Mouse (Mus musculus) brain, embryonic 14.5 days (tissue): ENCODE data around the gene Clca3a1. TPM values are rescaled to one million over a fixed set of nuclear protein-coding genes. Genes with fewer than 3 reads are reported as not detected.

Source experiments
- DNase-seq: peaks from one replicate; pipeline ENCODE4 v3.0.0-alpha.2; 2011; ENCODE audit warnings: low read depth
- CTCF ChIP-seq: fragments of 200-500 bp; IDR thresholded peaks from 2 replicates; pipeline ENCODE4 v1.5.1; 2012; ENCODE audit warnings: inconsistent platforms, mild to moderate bottlenecking, moderate library complexity, borderline replicate concordance; ENCODE audit not compliant: insufficient read depth, insufficient read length; ENCODE audit errors: extremely low read depth
- POLR2A ChIP-seq: fragments of 200-500 bp; IDR thresholded peaks from 2 replicates; pipeline ENCODE4 v1.6.1; 2012; ENCODE audit warnings: mild to moderate bottlenecking, inconsistent platforms, borderline replicate concordance; ENCODE audit not compliant: poor library complexity, insufficient read depth, insufficient read length, severe bottlenecking; ENCODE audit errors: extremely low read depth
- polyA plus RNA-seq: library from polyadenylated mRNA; depleted of rRNA; stranded (reverse); fragments of >200 nt; gene quantifications from 2 replicates; pipeline ENCODE4 v1.2.3, GENCODE M21; 2012

Clca3a1 gene
- polyA plus RNA-seq, 1 experiment, result 0.34 TPM

- TF ChIP-seq POLR2A, result no peak
- TF ChIP-seq CTCF, result no peak
- no peak for DNase-seq
Measured at GRCm38 (mm10) chr3:144714606-144715005, 46.2 kb downstream of the Clca3a1 start.

DNA sequence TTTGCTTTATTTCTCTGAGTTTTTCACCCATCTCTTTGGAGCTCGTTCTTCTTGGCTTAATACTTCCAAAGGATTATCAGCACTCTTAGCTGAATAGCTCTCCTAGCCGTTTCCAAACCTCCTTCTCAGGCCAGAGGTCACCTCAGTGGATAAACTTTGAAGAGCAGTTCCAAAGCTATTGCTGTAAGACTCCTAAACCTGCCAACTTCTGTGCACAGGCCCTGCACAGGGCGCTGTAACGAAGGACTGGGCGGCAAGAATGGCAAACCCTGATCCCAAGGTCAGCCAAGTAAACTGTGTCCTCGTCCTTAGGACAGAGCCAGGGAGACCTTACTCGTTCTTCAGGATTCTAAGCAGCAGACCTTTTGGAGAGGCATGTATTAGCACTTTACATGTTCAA lies 46.7 kb downstream of the Clca3a1 start:
- no peak for TF ChIP-seq CTCF
- no peak for TF ChIP-seq POLR2A
- DNase-seq, result no peak

DNA sequence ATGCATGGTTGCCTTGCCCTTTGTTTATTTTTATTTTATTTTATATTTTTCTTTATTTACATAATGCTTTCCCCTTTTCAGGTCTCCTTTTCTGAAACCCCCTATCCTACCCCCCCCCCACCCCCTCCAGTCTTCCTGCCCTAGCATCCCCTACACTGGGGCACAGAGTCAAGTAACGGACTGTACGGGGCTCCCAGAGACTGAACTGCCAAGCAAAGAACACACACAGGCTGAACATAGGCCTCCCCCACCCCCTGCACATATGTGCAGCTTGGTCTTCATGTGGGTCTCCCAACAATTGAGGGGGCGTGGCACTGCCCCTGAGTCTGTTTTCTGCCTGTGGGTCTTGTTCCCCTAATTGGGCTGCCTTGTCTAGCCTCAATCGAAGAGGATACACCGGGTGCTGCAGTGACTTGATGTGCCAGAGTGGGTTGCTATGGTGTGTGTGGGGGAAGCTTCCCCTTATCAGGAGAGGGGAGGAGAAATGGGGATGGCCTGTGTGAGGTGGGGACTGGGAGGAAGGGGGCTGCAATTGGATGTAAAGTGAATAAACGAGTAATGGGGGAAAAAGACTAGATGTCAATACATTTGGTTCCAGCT lies 49.1 kb downstream of the Clca3a1 start:
- TF ChIP-seq CTCF, result no peak
- no peak for TF ChIP-seq POLR2A
- peak; percentile 27 for DNase-seq

GRCm38 (mm10) chr3:144708612-144709011 lies 52.2 kb downstream of the Clca3a1 start:
- no peak for TF ChIP-seq POLR2A
- TF ChIP-seq CTCF, result no peak

GRCm38 (mm10) chr3:144703959-144704358 lies 56.8 kb downstream of the Clca3a1 start:
- no peak for DNase-seq
- TF ChIP-seq POLR2A, result no peak
- no peak for TF ChIP-seq CTCF

More at GRCm38 (mm10) chr3:144708612-144709011, 52.2 kb downstream of the Clca3a1 start:
- no peak for DNase-seq

GRCm38 (mm10) chr3:144698790-144699433 lies 61.9 kb downstream of the Clca3a1 start:
- no peak for DNase-seq

GRCm38 (mm10) chr3:144697942-144698341 lies 62.8 kb downstream of the Clca3a1 start:
- TF ChIP-seq CTCF (no peak), POLR2A (no peak)
- DNase-seq, result no peak

More at GRCm38 (mm10) chr3:144698790-144699433, 61.9 kb downstream of the Clca3a1 start:
- TF ChIP-seq POLR2A (no peak), CTCF (no peak)

GRCm38 (mm10) chr3:144697154-144697553 lies 63.6 kb downstream of the Clca3a1 start:
- TF ChIP-seq CTCF (no peak), POLR2A (no peak)
- DNase-seq, result no peak

- TF ChIP-seq CTCF, result no peak
- TF ChIP-seq POLR2A, result no peak
- no peak for DNase-seq
Measured at GRCm38 (mm10) chr3:144694941-144695340, 65.8 kb downstream of the Clca3a1 start.

- TF ChIP-seq CTCF (no peak), POLR2A (no peak)
- no peak for DNase-seq
Measured at GRCm38 (mm10) chr3:144694040-144694439, 66.7 kb downstream of the Clca3a1 start.

DNA sequence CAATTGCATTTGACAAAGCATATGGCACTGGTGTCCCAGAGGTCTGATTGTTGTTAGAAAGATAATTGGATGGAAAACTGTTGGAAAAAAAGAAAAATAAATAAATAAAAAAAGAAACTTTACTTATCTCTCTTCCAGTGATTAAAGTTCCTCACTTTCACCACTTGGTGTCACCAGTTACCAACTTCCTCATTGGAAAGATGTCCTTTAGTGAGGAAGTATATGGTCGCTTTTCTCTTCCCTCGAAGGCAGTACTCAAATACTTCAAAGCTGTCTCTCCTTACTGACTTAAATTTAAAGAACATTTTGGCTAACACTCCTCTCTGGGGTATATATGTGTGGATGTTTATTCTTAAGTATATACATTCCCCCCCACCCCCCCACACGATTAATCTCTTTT lies 68.7 kb downstream of the Clca3a1 start:
- peak; percentile 76 for DNase-seq
- TF ChIP-seq POLR2A (no peak), CTCF (peak; percentile 9; the same call in 1 of the 2 replicates)

DNA sequence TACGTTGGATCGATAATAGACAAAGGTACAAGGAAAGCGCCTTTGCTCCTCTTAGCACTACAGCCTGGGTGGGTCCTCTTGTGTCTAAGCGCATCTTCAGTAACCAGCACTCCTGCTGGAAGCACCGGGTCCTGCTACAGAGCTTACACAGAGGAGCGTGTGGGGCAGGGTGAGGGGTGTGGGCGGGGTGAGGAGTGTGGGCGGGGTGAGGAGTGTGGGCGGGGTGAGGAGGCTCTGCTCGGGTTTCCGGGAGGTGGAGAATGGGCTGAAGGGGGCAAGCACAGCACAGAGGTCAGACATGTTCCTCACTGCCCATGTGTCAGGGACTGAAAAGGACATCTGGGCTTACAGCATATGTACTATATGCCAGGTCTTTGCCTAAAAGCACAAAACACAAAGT lies 71.5 kb downstream of the Clca3a1 start:
- TF ChIP-seq POLR2A (no peak), CTCF (no peak)
- DNase-seq, result peak; percentile 53
